Mouse (Mus musculus) midbrain, embryonic 14.5 days (tissue): ENCODE measurements around the gene Mapk10. TPM values are rescaled to one million over a fixed set of nuclear protein-coding genes. Genes with fewer than 3 reads are reported as not detected.

ENCODE experiments used
- ATAC-seq: fragments of 200-750 bp; cut with Nextera tagmentation; 2 replicates; pipeline ENCODE4 v1.8.0; 2017; ENCODE audit warnings: moderate number of reproducible peaks, moderate library complexity; ENCODE audit not compliant: low FRiP score, low TSS enrichment
- DNase-seq: peaks from one replicate; pipeline ENCODE4 v3.0.0-alpha.2; 2015
- H3K27ac ChIP-seq: fragments of 300-500 bp; sonication (generic); replicated peaks from 2 replicates; pipeline ENCODE4 v1.5.1; 2014; ENCODE audit warnings: mild to moderate bottlenecking, low read depth, low read length, moderate library complexity
- H3K27me3 ChIP-seq: fragments of 300-500 bp; sonication (generic); 2 replicates; pipeline ENCODE4 v1.6.1; 2014; ENCODE audit warnings: low read length, control low read depth, mixed read lengths; ENCODE audit not compliant: control insufficient read depth, insufficient read depth
- H3K36me3 ChIP-seq: fragments of 300-500 bp; sonication (generic); 2 replicates; pipeline ENCODE4 v1.6.1; 2014; ENCODE audit warnings: low read length, control low read depth; ENCODE audit not compliant: control insufficient read depth, insufficient read depth
- H3K4me1 ChIP-seq: fragments of 300-500 bp; sonication (generic); 2 replicates; pipeline ENCODE4 v1.6.1; 2014; ENCODE audit warnings: mild to moderate bottlenecking, antibody characterized with exemption, low read length, control low read depth; ENCODE audit not compliant: control insufficient read depth, insufficient read depth
- H3K4me2 ChIP-seq: fragments of 300-500 bp; sonication (generic); 2 replicates; pipeline ENCODE4 v1.6.1; 2014; ENCODE audit warnings: mild to moderate bottlenecking, low read length, moderate library complexity
- H3K4me3 ChIP-seq: fragments of 300-500 bp; sonication (generic); replicated peaks from 2 replicates; pipeline ENCODE4 v1.5.1; 2014; ENCODE audit warnings: low read depth, low read length
- H3K9ac ChIP-seq: fragments of 300-500 bp; sonication (generic); replicated peaks from 2 replicates; pipeline ENCODE4 v1.6.1; 2014; ENCODE audit warnings: mild to moderate bottlenecking, low read length, moderate library complexity
- H3K9me3 ChIP-seq: fragments of 300-500 bp; sonication (generic); 2 replicates; pipeline ENCODE4 v1.6.1; 2016; ENCODE audit warnings: low read length, control low read depth, mixed read lengths; ENCODE audit not compliant: control insufficient read depth
- WGBS: fragments of 180-500 bp; shearing (Covaris S2); extraction: QIAGEN DNeasy Blood & Tissue Kit; methylation state at CpG from one replicate; pipeline ENCODE4 v1.1.7; 2014; 5-methylcytosine and 5-hydroxymethylcytosine counted together
- polyA plus RNA-seq: library from polyadenylated mRNA; unstranded; fragments of >200 nt; fragmentation: Nextera tagmentation; extraction: Ambion mirVana; gene quantifications from 2 replicates; pipeline ENCODE4 v1.2.1, GENCODE M21; 2014

The Mapk10 gene
- polyA plus RNA-seq, 1 experiment from 2014 or later, result 132 TPM

GRCm38 (mm10) chr5:103209486-103209885 is 1.6 kb downstream of the Mapk10 start:
- ATAC-seq (no peak), DNase-seq (peak; percentile 64)
- H3K4me3 ChIP-seq, result peak overlapping the region; percentile 53
- H3K4me1 ChIP-seq, result peaks cover 20% of the 10 kb centered on the region
- peak overlapping the region; percentile 89 for H3K9ac ChIP-seq
- no peaks in the 10 kb centered on the region for H3K9me3 ChIP-seq
- H3K36me3 ChIP-seq, result peaks cover 8% of the 10 kb centered on the region; the same call in 1 of the 2 replicates
- H3K4me2 ChIP-seq, result peak overlapping the region; percentile 77
- WGBS, result 16% methylated on average over 6 of the region's 6 CpGs
- H3K27me3 ChIP-seq, result no peaks in the 10 kb centered on the region
- peak overlapping the region; percentile 93 for H3K27ac ChIP-seq

DNA sequence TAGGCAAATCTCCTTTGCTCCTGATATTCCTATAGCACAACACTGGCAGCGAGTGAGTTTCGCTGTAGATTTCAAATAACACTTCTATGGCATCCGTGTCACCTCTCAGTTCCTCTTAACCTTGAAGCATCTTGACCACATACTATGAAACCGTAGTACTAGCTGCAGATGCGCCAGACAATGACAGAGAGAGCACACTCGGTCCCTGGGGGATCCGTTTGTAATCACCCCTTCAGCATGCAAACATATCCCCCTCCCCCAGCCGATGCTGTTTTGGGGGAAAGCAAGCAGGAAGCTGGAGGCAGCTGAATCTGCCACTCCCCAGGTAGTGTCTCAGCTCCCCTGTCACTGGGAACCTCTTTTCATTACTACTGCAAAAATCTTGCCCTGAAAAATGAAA is 2.3 kb downstream of the Mapk10 start:
- Histone ChIP-seq H3K4me3 (peak overlapping the region; percentile 53), H3K36me3 (peaks cover 8% of the 10 kb centered on the region; the same call in 1 of the 2 replicates), H3K27ac (peak overlapping the region; percentile 93), H3K4me1 (peaks cover 20% of the 10 kb centered on the region), H3K9ac (peak overlapping the region; percentile 89), H3K4me2 (peak overlapping the region; percentile 77), H3K27me3 (no peaks in the 10 kb centered on the region), H3K9me3 (no peaks in the 10 kb centered on the region)
- 28% methylated on average over 8 of the region's 8 CpGs for WGBS
- DNase-seq, result peak; percentile 72
- ATAC-seq, result no peak

GRCm38 (mm10) chr5:103208021-103208511 is 3.1 kb downstream of the Mapk10 start:
- H3K4me3 ChIP-seq, result peak overlapping the region; percentile 53
- DNase-seq (peak; percentile 54), ATAC-seq (no peak)
- peaks cover 8% of the 10 kb centered on the region; the same call in 1 of the 2 replicates for H3K36me3 ChIP-seq
- peaks cover 20% of the 10 kb centered on the region for H3K4me1 ChIP-seq
- no peaks in the 10 kb centered on the region for H3K27me3 ChIP-seq
- peak overlapping the region; percentile 89 for H3K9ac ChIP-seq
- WGBS, result 38% methylated on average over 10 of the region's 10 CpGs
- peak overlapping the region; percentile 93 for H3K27ac ChIP-seq
- peak overlapping the region; percentile 77 for H3K4me2 ChIP-seq
- no peaks in the 10 kb centered on the region for H3K9me3 ChIP-seq

GRCm38 (mm10) chr5:103197796-103198325 is 13.3 kb downstream of the Mapk10 start:
- Histone ChIP-seq H3K4me2 (no peak overlapping the region), H3K4me1 (peaks cover 8% of the 10 kb centered on the region), H3K27ac (no peak overlapping the region), H3K9me3 (no peaks in the 10 kb centered on the region), H3K9ac (no peak overlapping the region), H3K27me3 (no peaks in the 10 kb centered on the region), H3K4me3 (no peak overlapping the region), H3K36me3 (peaks cover 12% of the 10 kb centered on the region; the same call in 1 of the 2 replicates)
- peak; percentile 33 for DNase-seq
- WGBS, result 67% methylated on average over 2 of the region's 2 CpGs
- ATAC-seq, result no peak

DNA sequence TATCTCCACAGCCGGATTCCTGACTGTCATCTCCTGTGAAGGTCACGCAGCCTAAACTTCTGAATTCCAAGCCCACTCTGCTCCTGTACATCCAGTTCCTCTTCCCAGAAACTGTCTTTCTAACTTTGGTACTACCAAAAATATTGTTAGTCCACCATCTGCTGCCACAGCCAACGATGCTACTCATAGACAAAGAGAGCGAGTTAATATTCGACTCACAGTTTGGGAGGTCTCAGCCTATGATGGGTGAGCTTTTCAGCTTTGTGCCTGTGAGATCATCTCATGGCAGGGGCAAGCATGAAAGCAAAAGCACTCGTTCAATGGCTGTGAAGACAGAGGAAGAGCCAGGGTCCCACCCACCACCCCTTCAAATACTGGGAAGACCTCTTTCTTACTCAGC is 16.6 kb downstream of the Mapk10 start:
- Histone ChIP-seq H3K4me1 (peaks cover 22% of the 10 kb centered on the region), H3K4me2 (no peak overlapping the region), H3K4me3 (no peak overlapping the region), H3K36me3 (no peaks in the 10 kb centered on the region), H3K9me3 (no peaks in the 10 kb centered on the region), H3K27ac (no peak overlapping the region), H3K27me3 (no peaks in the 10 kb centered on the region), H3K9ac (no peak overlapping the region)
- no peak for DNase-seq
- 49% methylated on average over 6 of the region's 6 CpGs for WGBS
- ATAC-seq, result no peak

- no peak overlapping the region for H3K27ac ChIP-seq
- no peak for DNase-seq
- no peak overlapping the region for H3K4me2 ChIP-seq
- no peak overlapping the region for H3K4me3 ChIP-seq
- no peak for ATAC-seq
- no peak overlapping the region for H3K9ac ChIP-seq
- H3K4me1 ChIP-seq, result peaks cover 22% of the 10 kb centered on the region
- no peaks in the 10 kb centered on the region for H3K9me3 ChIP-seq
- no peaks in the 10 kb centered on the region for H3K27me3 ChIP-seq
- no peaks in the 10 kb centered on the region for H3K36me3 ChIP-seq
- WGBS, result 79% methylated on average over 3 of the region's 3 CpGs
Measured at GRCm38 (mm10) chr5:103193700-103194099, 17.4 kb downstream of the Mapk10 start.

DNA sequence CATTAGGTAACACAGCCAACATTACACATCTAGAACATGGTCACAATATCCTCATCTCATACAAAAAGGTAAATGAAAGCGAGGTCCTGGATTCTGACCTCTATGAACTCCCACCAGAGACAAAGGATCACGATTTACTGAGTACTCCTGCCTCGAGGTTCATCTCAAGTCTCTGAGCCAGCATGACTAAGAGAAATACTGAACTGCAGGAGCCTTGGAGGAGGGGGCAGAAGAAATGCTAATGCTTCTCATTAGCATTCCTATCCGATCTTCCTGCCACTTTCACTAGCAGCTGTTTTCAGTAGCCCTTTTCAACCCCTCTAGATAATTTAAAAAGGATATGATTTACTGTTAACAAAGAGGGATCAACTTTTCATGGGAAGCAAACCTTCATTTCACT is 19.6 kb downstream of the Mapk10 start:
- Histone ChIP-seq H3K4me2 (no peak overlapping the region), H3K36me3 (no peaks in the 10 kb centered on the region), H3K9ac (no peak overlapping the region), H3K9me3 (peaks cover 7% of the 10 kb centered on the region), H3K27me3 (no peaks in the 10 kb centered on the region), H3K4me1 (peaks cover 22% of the 10 kb centered on the region), H3K27ac (peak overlapping the region; percentile 58), H3K4me3 (no peak overlapping the region)
- 7% methylated on average over 4 of the region's 4 CpGs for whole genome bisulfite sequencing
- peak; percentile 40; the same call in 1 of the 2 replicates for ATAC-seq
- DNase-seq, result peak; percentile 69

DNA sequence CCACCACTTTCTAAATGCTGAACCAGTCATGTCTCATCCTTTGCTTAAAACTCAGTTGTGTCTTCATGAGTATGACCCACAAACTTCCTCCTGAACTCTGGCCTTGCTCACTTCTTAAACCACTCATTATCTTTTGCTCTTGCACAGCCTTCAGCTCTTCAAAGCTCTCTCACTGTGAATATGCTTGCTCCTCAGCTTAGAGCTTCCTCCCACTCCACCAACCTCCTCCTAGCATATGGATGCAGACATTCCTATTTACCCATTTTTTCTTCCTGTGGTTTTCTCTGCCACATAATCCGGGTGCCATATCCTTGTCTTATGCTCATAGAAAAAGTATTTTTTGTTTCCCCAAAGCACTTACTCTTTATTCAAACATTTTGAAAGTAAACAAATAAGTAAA is 26.9 kb downstream of the Mapk10 start:
- WGBS, result 96% methylated on average over 1 of the region's 1 CpGs
- no peaks in the 10 kb centered on the region for H3K36me3 ChIP-seq
- H3K4me2 ChIP-seq, result no peak overlapping the region
- DNase-seq (no peak), ATAC-seq (no peak)
- H3K9ac ChIP-seq, result no peak overlapping the region
- no peak overlapping the region for H3K4me3 ChIP-seq
- no peaks in the 10 kb centered on the region for H3K27me3 ChIP-seq
- no peaks in the 10 kb centered on the region for H3K4me1 ChIP-seq
- H3K27ac ChIP-seq, result no peak overlapping the region
- H3K9me3 ChIP-seq, result peaks cover 18% of the 10 kb centered on the region

- H3K9ac ChIP-seq, result no peak overlapping the region
- DNase-seq (no peak), ATAC-seq (no peak)
- peaks cover 12% of the 10 kb centered on the region for H3K9me3 ChIP-seq
- WGBS, result 92% methylated on average over 10 of the region's 10 CpGs
- H3K27ac ChIP-seq, result no peak overlapping the region
- peaks cover 12% of the 10 kb centered on the region for H3K4me1 ChIP-seq
- no peaks in the 10 kb centered on the region for H3K36me3 ChIP-seq
- H3K4me3 ChIP-seq, result no peak overlapping the region
- H3K4me2 ChIP-seq, result no peak overlapping the region
- no peaks in the 10 kb centered on the region for H3K27me3 ChIP-seq
Measured at GRCm38 (mm10) chr5:103181622-103182021, 29.5 kb downstream of the Mapk10 start.
